Mouse (Mus musculus) adrenal gland, adult 18-20 months (tissue): Measurements from ENCODE around the gene Fcgbp. TPM values are rescaled to one million over a fixed set of nuclear protein-coding genes. Genes with fewer than 3 reads are reported as not detected.
"Not testable (repeated sequence)": the region's sequence is repeated elsewhere in the genome, so short reads cannot be mapped to it uniquely, and the experiment has no call there.

ENCODE experiments used
- DNase-seq, 2 experiments: peaks; one replicate each; pipeline ENCODE4 v3.0.0; 2021 to 2022; ENCODE audit warnings: low spot score in 2 of 2
- long read RNA-seq, 2 experiments: library from polyadenylated mRNA; stranded (forward); transcript quantifications; one replicate each; pipeline ENCODE4 v2.0.0; 2021
- total RNA-seq, 2 experiments: library from RNA; stranded (reverse); gene quantifications; 1 replicate in 1 of 2; 2 replicates in 1 of 2; pipeline ENCODE4 v1.2.3; 2021

Fcgbp gene
- total RNA-seq = not detected
- long read RNA-seq, experiment 1 = 0 reads
- long read RNA-seq, experiment 2 = 0 reads

DNA sequence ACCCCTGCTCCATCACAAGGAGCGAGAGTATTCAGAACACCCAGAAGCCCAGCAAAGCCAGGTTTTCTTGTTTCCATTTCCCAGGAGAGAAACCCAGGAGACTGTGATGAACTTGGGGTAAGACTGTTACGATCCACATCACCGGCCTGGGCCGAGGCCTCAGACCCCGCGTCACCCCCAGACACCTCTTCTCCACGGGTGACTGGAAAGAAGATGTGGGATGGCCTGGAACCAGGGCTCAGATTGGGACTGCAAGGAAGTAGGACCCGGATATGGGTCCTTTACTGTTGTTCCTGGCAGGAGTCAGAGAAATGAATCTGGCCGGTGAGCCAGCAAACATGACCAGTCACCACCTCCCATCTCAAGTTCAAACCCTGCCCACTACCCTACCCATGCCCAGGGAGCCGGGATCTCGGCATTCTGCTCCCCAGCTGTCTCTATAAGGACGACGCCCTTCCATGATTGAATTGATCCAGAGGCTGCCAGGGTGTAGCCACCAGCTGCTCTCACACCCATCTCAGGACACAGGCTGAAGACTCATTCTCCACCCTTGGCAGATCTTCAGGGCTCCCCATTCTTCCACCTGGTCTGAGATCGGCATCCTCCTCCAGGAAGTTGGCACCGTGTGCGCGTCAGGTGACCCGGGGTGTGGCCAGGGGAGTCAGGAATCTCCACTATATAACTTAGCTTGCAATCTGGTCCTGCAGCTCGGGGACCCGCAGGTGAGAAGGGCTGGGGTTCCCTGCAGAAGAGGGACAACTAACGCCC lies at the start of gene Fcgbp:
TSS of gene Fcgbp (plus strand) at position 706 of the 768 bp plus-strand sequence.
- DNase-seq = no peak

DNA sequence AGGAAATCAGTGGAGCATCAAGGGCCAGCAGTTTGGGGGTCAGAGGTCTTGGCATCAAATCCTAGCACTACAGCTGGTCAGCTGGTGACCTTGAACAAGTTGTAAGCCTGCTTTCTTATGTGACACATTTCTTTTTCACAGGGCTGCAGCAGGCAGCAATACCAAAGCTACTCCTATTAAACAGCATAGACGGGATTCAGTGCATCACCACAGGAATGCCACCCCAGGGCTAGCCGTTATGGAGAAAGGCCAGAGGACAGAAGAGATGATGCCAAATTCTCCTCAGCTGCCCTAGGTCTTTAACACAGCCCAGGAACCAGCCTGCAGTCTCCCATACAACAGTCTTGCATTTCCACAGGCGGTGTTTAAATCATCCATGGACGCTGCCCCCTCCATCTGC lies 26.5 kb upstream of the Fcgbp start:
- DNase-seq = no peak

DNA sequence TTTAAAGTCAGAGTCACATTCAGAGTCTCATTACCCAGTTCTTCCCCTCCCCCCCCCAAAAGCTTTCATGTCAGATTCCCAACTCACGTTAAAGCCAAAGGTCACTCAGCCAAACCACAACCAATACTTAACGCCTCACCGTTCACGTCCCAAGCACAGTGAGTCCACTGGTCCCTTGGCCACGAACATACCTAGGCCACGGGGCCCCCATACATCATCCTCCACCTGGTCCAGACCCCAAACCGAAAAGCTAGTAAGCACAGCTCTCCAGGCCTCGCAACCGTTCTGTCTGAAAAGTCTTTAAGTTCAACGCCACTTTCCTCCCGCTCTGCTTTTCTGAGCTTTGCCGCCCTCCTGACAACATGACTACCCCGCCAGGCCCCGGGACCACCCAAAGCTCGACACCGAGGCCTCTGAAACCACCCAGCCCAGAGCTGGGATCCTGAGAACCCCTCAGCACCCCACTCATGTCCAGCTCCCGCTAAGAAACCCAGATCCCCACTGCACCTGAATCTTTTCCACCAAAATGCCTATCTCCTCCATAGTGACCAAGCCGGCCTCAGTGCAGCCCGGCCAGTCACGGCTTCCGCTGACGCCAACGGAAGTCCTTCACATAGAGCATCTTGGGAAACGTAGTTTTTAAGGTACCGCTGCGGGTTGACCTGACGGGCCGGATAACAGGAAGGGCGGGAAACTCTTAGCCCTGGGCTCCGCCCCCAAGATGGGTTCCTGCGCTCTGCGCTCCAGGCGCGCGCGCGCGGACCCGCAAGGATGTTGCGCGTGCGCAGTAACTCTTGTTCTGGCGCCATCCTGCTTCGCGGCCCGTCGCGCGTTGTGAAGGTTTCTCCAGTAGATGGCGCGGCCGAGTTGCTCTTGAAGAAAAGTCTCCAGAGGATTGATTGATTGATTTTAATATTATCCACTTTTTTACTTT lies 21.3 kb upstream of the Fcgbp start, which contains the start of gene Psmc4:
TSS of gene Psmc4 (minus strand) at position 626 of the 934 bp plus-strand sequence.
- DNase-seq = peak; percentile 96 to 97

- DNase-seq = no peak
Measured at GRCm38 (mm10) chr7:28050584-28050983, 20.5 kb upstream of the Fcgbp start.

DNA sequence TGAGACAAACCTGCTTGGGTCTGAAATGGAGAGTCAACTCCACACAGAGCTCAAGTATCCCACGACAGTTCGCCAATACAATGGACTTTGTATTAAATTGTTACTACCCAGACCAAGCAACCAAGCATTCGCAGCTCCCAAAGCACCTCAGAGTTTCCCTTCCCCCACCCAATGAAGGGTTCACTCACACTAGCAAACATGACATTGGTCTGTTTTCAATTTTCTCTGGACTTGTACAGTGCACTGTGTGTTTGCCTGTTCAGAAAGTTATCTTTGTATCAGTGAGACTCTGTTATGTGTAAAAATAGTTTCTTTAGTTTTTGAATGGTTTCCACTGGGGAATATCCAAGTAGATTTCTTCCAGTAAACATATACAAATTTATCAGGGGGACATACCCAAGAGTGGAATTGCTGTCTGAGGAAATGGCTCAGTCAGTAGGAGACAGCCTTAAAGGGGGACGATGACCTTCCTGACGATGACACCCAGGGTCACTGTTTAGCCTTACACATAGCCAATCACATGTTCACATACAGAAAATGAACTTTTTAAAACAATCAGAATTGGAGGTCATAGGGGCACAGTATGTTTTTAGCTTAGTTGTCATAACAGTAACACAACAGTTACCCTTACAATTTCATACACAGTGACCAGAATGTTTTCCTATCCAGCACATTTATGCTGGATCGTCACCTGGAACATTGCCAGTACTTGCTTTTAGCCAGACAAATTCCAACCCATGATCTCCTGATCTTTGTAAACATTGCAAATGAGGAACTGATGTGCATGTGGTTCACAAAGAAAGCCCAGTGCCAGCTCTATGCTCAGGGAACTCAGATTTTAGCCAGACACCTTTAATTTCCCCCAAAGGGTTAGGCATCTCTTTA lies 17.7 kb upstream of the Fcgbp start:
- DNase-seq = no peak

DNA sequence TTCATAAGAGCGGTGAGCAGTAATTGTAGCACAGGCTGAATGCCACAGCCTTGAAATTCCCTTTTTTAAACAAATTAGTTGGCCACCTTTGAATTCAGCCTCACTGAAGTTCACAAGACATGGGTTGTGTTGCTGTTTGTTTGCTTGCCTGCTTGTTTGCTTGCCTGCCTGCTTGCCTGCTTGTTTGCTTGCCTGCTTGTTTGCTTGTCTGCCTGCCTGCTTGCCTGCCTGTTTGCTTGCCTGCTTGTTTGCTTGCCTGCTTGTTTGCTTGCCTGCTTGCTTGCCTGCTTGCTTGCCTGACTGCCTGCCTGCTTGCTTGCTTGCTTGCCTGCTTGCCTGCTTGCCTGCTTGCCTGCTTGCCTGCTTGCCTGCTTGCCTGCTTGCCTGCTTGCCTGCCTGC lies 11.1 kb upstream of the Fcgbp start:
- no peak for DNase-seq

DNA sequence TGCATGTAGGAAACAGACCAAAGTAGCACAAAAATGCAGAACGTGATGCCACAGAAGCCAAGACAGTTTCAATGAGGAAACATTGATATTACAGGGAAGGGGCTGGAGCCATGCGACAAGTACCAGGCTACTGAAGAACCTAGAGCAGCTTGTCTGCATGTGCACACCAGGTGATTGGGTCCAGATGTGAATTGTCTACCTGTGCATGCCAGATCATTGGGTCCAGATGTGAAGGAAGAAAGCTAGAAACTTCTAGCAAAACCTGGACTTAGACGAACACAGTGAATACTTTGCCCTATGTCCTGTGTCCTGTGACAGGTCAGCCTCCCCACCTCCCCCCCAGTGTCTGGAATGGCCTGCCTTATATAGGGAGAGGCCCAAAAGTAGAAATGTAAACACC lies 2.4 kb upstream of the Fcgbp start:
- no peak for DNase-seq

DNA sequence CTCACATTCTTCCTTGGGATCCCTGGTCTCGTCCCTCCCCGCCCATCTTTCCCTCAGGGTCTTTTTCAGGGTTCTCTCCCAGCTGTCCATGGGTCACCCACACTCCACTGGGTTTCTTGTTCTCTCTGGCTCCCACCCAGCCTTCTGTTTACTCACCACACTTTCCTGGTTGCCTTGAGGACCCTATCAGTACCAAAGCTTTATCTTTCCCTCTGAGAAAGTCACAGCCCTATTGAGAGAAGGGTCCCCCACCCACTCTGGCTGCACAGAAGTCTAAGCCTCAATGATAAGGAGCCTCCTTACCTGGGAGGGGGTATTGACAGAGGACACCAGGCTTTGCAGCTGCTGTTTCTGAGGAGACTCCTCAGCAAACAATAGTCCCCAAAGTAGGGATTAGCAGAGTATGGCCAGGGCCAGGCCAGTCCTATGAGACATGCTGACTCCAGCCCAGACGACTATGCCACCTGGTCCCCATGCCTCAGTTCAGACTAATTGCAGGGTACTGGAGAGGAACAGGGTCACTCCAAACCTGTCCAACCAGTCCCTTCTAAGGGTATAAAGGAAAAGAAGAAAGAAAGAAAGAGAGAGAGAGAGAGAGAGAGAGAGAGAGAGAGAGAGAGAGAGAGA lies 1.4 kb upstream of the Fcgbp start:
- no peak for DNase-seq

- DNase-seq = no peak
Measured at GRCm38 (mm10) chr7:28084215-28084614, 13.2 kb downstream of the Fcgbp start.

DNA sequence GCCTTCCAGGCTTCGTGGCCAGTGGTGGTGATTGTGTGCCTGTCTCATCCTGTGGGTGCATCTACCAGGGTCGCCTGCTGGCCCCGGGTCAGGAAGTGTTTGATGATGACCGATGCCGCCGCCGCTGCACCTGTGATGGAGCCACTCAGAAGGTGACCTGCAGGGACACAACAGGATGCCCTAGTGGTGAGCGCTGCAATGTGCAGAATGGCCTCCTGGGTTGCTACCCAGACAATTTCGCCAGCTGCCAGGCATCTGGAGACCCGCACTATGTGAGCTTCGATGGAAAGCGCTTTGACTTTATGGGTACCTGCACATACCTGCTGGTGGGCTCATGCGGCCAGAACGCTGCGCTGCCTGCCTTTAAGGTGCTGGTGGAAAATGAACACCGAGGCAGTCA lies 15.2 kb downstream of the Fcgbp start:
- DNase-seq = no peak

- no peak for DNase-seq
Measured at GRCm38 (mm10) chr7:28093541-28093940, 22.5 kb downstream of the Fcgbp start.

DNA sequence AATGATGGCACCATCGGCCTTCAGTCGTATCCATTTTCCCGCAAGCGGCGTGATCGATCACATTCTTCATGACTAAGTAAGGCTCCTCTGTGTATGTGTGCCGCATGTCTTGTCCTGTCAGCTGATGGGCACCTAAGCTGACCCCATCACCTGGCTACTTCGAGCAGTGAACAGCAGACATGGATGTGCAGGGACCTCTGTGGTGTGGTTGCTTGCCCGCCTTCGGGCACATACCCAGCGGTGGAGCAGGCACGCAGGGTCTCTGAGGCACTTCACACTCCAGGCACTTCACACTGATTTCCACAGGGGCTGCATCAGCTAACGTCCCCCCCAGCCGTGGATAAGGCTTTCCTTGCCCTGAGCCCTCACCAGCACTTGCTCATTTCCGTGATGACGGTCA lies 28.1 kb downstream of the Fcgbp start:
- no peak for DNase-seq

DNA sequence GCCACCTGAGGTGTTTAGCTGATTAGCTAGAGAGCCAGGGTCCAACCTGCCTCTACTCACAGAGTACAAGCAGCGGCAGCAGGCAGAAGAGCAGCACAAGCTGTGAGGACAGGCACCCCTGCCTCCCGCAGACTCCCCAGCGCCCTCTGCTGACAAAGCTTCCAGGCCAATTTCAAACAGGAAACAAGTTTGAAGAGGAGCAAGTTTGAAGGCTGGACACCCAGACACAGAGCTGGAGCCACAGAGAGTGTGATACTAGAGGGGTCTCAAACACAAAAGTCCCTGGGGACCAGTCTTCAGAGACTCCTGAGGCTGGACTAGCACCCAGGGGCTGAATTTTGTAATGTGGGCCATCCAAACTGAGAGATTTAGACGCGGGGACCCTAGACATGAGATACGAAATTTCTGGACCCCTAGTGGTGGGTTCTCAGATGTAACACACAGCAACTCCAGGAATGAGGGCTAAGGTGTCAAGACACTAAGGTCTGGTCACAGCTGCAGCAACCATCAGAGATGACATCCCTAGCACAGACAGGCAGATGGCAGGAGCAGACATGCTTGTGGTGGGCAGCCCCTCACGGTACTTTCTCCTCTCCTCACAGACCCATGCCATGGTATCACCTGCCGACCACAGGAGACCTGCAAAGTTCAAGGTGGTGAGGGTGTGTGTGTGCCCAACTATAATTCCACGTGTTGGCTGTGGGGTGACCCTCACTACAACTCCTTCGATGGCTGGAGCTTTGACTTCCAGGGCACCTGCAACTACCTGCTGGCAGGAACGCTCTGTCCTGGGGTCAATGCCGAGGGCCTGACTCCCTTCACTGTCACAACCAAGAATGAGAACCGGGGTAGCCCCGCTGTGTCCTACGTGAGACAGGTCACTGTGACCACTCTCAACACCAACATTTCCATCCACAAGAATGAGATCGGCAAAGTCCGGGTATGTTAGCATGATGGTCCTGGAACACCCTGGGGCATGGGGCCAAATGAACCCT lies 29.9 kb downstream of the Fcgbp start:
- peak in 1 of 2 experiments; percentile 33 for DNase-seq

DNA sequence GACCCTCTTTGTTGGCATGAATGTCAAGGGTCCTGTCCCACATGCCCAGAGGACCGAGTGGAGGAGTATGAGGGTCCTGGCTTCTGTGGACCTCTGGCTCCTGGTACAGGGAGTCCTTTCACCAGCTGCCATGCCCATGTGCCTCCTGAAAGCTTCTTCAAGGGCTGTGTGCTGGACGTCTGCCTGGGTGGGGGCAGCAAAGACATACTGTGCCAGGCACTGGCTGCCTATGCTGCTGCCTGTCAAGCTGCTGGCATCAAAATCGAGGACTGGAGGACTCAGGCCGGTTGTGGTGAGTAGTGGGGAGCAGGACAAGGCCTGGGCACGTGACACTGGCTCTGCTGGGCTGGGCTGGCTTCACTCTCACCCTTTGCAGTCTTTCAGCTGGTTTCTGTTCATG lies 31.9 kb downstream of the Fcgbp start:
- DNase-seq = not testable (repeated sequence)

DNA sequence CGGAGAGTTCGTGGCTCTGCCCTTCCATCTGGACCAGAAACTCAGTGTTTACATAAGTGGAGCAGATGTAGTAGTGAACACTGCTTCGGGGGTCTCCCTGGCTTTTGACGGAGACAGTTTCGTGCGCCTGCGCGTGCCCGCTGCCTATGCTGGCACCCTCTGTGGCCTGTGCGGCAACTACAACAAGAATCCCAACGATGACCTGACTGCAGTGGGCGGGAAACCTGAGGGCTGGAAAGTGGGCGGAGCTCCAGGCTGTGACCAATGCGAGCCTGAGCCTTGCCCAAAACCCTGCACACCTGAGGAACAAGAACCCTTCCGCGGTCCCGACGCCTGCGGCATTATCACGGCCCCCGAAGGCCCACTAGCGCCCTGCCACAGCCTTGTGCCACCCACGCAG lies 33.6 kb downstream of the Fcgbp start:
- DNase-seq = no peak

DNA sequence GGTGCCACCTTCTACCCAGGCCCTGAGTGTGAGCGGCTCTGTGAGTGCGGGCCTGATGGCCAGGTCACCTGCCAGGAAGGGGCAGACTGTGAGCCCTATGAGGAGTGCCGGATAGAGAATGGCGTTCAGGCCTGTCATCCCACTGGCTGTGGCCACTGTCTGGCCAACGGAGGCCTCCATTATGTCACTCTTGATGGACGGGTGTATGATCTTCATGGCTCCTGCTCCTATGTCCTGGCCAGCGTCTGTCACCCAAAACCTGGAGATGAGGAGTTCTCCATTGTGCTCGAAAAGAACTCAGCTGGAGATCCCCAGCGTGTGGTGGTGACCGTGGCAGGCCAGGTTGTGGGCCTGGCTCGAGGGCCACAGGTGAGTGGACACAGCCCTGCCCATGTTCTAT lies 35.2 kb downstream of the Fcgbp start:
- no peak for DNase-seq

- DNase-seq = no peak
Measured at GRCm38 (mm10) chr7:28114648-28115047, 43.6 kb downstream of the Fcgbp start.

- DNase-seq = no peak
Measured at GRCm38 (mm10) chr7:28129166-28129565, 58.1 kb downstream of the Fcgbp start, which contains the start of gene 9530053A07Rik. Gene 9530053A07Rik, plus strand, starts transcription at chr7:28129466.

GRCm38 (mm10) chr7:28137613-28138012 lies 66.6 kb downstream of the Fcgbp start:
- DNase-seq = no peak
